Mouse (Mus musculus) embryonic facial prominence, embryonic 12.5 days (tissue): ENCODE measurements at regions not wholly inside any gene's neighbourhood (a gene's known extent, or its start where the extent isn't known, plus 50 kb on each side); places are given as distances from the start of the nearest gene placed in this dataset.

ENCODE experiments used
- ATAC-seq: fragments of 200-750 bp; cut with Nextera tagmentation; 2 replicates; pipeline ENCODE4 v1.8.0; 2017; ENCODE audit not compliant: insufficient number of reproducible peaks, insufficient read depth, low FRiP score, low TSS enrichment
- H3K27ac ChIP-seq: fragments of 300-500 bp; sonication (generic); 2 replicates; pipeline ENCODE4 v1.5.1; 2016; ENCODE audit warnings: mild to moderate bottlenecking
- H3K27me3 ChIP-seq: fragments of 300-500 bp; sonication (generic); 2 replicates; pipeline ENCODE4 v1.6.1; 2016; ENCODE audit warnings: mild to moderate bottlenecking, moderate library complexity
- H3K36me3 ChIP-seq: fragments of 300-500 bp; sonication (generic); 2 replicates; pipeline ENCODE4 v1.6.1; 2016; ENCODE audit warnings: mild to moderate bottlenecking
- H3K4me1 ChIP-seq: fragments of 300-500 bp; sonication (generic); 2 replicates; pipeline ENCODE4 v1.6.1; 2016
- H3K4me2 ChIP-seq: fragments of 300-500 bp; sonication (generic); replicated peaks from 2 replicates; pipeline ENCODE4 v1.6.1; 2016; ENCODE audit warnings: mild to moderate bottlenecking, moderate library complexity
- H3K4me3 ChIP-seq: fragments of 300-500 bp; sonication (generic); 2 replicates; pipeline ENCODE4 v1.5.1; 2016; ENCODE audit warnings: mild to moderate bottlenecking
- H3K9ac ChIP-seq: fragments of 300-500 bp; sonication (generic); 2 replicates; pipeline ENCODE4 v1.6.1; 2016; ENCODE audit warnings: mild to moderate bottlenecking, moderate library complexity
- H3K9me3 ChIP-seq: fragments of 300-500 bp; sonication (generic); 2 replicates; pipeline ENCODE4 v1.6.1; 2016; ENCODE audit warnings: mild to moderate bottlenecking, moderate library complexity
- WGBS: fragments of 180-500 bp; shearing (Covaris S2); methylation state at CpG from one replicate; pipeline ENCODE4 v1.1.7; 2016; 5-methylcytosine and 5-hydroxymethylcytosine counted together

- H3K27ac ChIP-seq, result no peak overlapping the region
- ATAC-seq, result no peak
Observed at GRCm38 (mm10) chr13:107406977-107407673, 385.2 kb upstream of the Kif2a start.

GRCm38 (mm10) chr13:107398621-107399363 is 376.9 kb upstream of the Kif2a start:
- WGBS, result 50% methylated on average over 8 of the region's 8 CpGs
- Histone ChIP-seq H3K9me3 (no peaks in the 10 kb centered on the region), H3K27ac (no peak overlapping the region), H3K4me2 (no peak overlapping the region), H3K4me1 (no peaks in the 10 kb centered on the region), H3K27me3 (no peaks in the 10 kb centered on the region), H3K36me3 (no peaks in the 10 kb centered on the region), H3K4me3 (no peak overlapping the region), H3K9ac (no peak overlapping the region)
- ATAC-seq, result no peak

More at GRCm38 (mm10) chr13:107406977-107407673, 385.2 kb upstream of the Kif2a start:
- Histone ChIP-seq H3K4me2 (no peak overlapping the region), H3K27me3 (no peaks in the 10 kb centered on the region), H3K36me3 (no peaks in the 10 kb centered on the region), H3K9me3 (no peaks in the 10 kb centered on the region), H3K4me1 (no peaks in the 10 kb centered on the region), H3K9ac (no peak overlapping the region), H3K4me3 (no peak overlapping the region)
- WGBS, result 80% methylated on average over 5 of the region's 5 CpGs

DNA sequence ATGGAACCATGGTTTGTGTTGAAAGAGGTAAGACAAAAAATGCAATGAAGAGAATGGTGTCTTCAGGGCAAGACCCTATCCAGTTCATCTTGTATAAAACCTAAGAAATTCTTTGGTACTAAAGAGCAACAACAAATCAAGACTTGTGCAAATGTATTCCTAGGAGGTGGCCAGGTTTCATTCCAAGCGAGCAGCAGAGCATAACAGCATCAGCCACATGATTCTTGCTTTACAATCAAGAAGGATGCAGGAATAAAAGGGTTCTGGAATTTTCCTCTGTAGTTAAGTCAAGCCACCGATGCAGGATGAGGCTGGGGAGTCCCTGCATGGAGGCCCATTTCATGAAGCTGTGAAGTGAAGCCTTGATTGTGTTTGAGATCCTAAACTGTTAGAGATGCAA is 374.1 kb upstream of the Kif2a start:
- Histone ChIP-seq H3K4me2 (no peak overlapping the region), H3K36me3 (no peaks in the 10 kb centered on the region), H3K9me3 (no peaks in the 10 kb centered on the region), H3K27ac (no peak overlapping the region), H3K27me3 (no peaks in the 10 kb centered on the region), H3K4me3 (no peak overlapping the region), H3K9ac (no peak overlapping the region), H3K4me1 (no peaks in the 10 kb centered on the region)
- ATAC-seq, result no peak
- 74% methylated on average over 2 of the region's 2 CpGs for WGBS

GRCm38 (mm10) chr13:107394451-107394850 is 372.5 kb upstream of the Kif2a start:
- Histone ChIP-seq H3K27ac (no peak overlapping the region), H3K4me3 (no peak overlapping the region), H3K9me3 (no peaks in the 10 kb centered on the region), H3K27me3 (no peaks in the 10 kb centered on the region), H3K4me2 (no peak overlapping the region), H3K4me1 (no peaks in the 10 kb centered on the region), H3K9ac (no peak overlapping the region), H3K36me3 (no peaks in the 10 kb centered on the region)
- no peak for ATAC-seq
- 89% methylated on average over 1 of the region's 1 CpGs for WGBS

DNA sequence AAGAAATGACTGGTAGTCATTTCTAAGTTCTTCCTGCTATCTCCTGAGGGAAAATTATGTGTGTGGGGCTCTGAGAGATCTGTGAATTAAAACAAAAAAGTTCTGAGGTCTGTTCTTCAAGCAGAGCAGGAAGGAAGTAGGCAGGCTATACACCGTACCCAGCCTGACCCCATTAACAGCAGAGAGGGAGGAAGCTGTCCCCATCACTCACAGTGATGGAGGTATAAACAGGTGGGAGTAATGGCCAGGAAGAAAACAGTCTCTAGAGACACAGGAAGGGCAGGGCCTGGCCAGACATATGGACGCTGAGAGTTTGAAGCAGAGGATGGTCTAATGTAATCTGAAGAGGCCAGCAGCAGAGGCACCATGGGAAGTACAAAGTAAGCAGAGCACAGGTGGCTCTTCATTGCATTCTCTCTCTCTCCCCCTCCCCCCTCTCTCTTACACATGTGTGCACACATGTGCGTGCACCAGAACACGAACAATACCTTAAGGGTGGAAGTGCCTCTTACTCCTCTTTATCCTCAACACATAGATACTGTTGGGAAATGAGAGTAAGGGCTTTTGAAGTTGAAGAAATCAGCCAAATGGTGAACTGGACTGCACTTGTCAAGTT is 367.7 kb upstream of the Kif2a start:
- WGBS, result 69% methylated on average over 4 of the region's 4 CpGs
- H3K36me3 ChIP-seq, result no peaks in the 10 kb centered on the region
- ATAC-seq, result no peak

DNA sequence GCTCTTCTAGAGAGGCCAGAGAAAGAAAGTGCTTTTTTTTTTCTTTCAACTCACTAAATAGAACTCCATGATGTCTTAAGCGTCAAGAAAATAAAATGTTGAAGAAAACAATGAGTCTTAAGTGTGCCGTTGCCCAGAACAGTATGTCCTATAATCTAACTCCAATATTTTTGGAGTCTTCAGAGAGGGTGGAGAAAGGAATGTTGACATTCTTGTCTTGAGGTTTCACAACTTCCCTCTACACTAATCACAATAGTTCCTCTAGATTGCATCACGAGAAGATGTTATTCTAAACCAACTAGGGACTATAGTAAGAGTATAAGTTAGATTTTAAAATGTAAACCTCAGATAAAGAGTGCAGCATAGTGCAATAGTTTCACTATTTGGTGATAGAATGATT is 367.1 kb upstream of the Kif2a start:
- Histone ChIP-seq H3K4me3 (no peak overlapping the region), H3K36me3 (no peaks in the 10 kb centered on the region), H3K27ac (no peak overlapping the region), H3K4me1 (no peaks in the 10 kb centered on the region), H3K4me2 (no peak overlapping the region), H3K27me3 (no peaks in the 10 kb centered on the region), H3K9me3 (no peaks in the 10 kb centered on the region), H3K9ac (no peak overlapping the region)
- WGBS, result 69% methylated on average over 3 of the region's 3 CpGs
- ATAC-seq, result no peak

More for the DNA sequence above, 367.7 kb upstream of the Kif2a start:
- no peaks in the 10 kb centered on the region for H3K4me1 ChIP-seq
- H3K27me3 ChIP-seq, result no peaks in the 10 kb centered on the region
- no peak overlapping the region for H3K9ac ChIP-seq
- H3K27ac ChIP-seq, result no peak overlapping the region
- no peak overlapping the region for H3K4me3 ChIP-seq
- no peak overlapping the region for H3K4me2 ChIP-seq
- no peaks in the 10 kb centered on the region for H3K9me3 ChIP-seq

DNA sequence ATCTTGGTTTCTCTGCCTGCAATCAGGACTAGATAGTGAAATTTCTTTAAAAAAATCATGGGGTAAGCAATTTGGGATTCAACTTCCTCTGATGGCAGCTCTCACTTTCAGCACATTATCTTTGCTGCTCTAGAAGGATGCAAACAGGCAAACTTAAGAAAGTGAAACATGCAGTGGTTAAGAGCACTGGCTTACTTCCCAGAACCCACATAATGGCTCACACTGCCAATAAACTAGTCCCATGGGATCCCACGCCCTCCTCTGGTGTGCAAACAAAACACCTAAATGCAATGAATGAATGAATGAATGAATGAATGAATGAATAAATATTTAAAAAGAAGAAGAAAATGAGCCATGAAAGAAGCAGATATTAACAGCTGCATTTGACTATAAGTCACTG is 356.1 kb upstream of the Kif2a start:
- H3K36me3 ChIP-seq, result no peaks in the 10 kb centered on the region
- no peaks in the 10 kb centered on the region for H3K9me3 ChIP-seq
- H3K4me1 ChIP-seq, result no peaks in the 10 kb centered on the region
- ATAC-seq, result no peak
- H3K27me3 ChIP-seq, result no peaks in the 10 kb centered on the region
- H3K27ac ChIP-seq, result no peak overlapping the region
- H3K4me2 ChIP-seq, result no peak overlapping the region
- no peak overlapping the region for H3K9ac ChIP-seq
- no peak overlapping the region for H3K4me3 ChIP-seq
- 78% methylated on average over 1 of the region's 1 CpGs for WGBS

DNA sequence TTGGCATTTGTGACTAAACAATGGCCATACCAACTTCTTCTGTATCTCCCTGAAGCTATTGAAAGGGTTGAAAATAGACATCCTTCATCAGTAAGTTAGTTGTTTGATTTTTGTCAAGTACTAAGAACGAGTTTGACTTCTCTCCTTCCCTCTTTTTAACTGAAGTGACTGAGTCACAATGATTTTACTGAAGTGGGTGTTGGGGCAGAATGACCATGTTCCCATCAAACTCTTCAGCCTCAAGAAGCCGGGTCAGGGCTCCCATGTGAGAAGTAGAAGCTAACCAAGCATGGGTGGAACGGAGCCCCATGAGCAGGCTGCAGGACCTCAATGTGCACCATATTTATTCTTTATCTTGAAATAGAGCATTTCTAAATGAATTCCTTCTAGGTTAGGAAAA is 350.7 kb upstream of the Kif2a start:
- Histone ChIP-seq H3K36me3 (no peaks in the 10 kb centered on the region), H3K9ac (no peak overlapping the region), H3K4me2 (no peak overlapping the region), H3K9me3 (no peaks in the 10 kb centered on the region), H3K4me1 (no peaks in the 10 kb centered on the region), H3K4me3 (no peak overlapping the region), H3K27ac (no peak overlapping the region), H3K27me3 (no peaks in the 10 kb centered on the region)
- WGBS, result 87% methylated on average over 3 of the region's 3 CpGs
- no peak for ATAC-seq

DNA sequence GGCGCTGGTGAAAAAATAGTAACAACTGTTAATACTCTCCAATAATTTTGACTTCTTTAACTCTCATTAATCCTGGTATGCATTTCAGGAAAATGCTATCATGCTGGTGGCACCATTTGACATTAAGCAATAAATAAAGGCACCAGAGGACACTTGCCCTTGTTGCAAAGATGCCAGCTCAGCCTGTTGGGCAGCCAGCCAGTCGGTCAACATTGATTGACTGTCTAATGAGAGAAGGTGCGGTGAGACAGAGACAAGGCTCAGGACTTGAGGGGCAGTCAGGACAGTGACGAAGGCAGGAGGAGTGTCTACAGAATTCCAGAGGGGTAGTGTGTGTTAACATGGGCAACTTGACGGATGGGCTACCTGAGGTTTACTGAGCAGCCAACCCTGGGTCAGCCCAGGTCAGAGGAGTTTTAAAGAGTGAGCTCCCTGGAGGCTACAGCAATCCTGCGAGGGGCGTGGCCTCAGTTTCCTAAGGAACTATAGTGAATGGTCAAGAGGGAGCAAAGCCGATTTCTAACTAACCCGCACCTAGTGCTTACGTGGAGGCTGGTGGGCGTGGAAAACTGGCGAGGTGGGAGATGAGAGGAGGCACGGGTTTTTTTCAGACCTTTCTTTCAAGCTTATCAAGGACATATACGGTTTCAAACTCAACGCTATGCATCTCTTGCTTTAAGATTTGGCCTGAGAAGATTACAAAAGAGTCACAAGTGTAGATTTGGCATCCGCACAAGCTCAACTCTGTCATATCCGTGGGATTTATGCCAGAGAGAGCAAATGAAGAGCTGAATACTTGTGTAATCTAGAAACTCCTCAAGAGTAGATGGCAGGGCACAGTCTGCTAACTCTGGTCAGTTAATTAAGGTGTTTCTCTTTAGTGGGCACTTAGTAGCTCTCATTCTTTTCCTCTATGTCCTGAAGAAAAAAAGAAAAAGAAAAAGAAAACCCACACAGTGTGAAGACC is 350.0 kb upstream of the Kif2a start:
- Histone ChIP-seq H3K36me3 (no peaks in the 10 kb centered on the region), H3K9me3 (no peaks in the 10 kb centered on the region), H3K9ac (no peak overlapping the region), H3K27ac (no peak overlapping the region), H3K4me2 (no peak overlapping the region), H3K4me1 (no peaks in the 10 kb centered on the region), H3K27me3 (no peaks in the 10 kb centered on the region), H3K4me3 (no peak overlapping the region)
- no peak for ATAC-seq
- 47% methylated on average over 17 of the region's 17 CpGs for WGBS

- WGBS, result 92% methylated on average over 9 of the region's 9 CpGs
- H3K27ac ChIP-seq, result no peak overlapping the region
- no peaks in the 10 kb centered on the region for H3K9me3 ChIP-seq
- H3K9ac ChIP-seq, result no peak overlapping the region
- no peak for ATAC-seq
- no peak overlapping the region for H3K4me2 ChIP-seq
- H3K36me3 ChIP-seq, result no peaks in the 10 kb centered on the region
- H3K27me3 ChIP-seq, result no peaks in the 10 kb centered on the region
- no peak overlapping the region for H3K4me3 ChIP-seq
- H3K4me1 ChIP-seq, result no peaks in the 10 kb centered on the region
Observed at GRCm38 (mm10) chr13:107367639-107368038, 345.7 kb upstream of the Kif2a start.

GRCm38 (mm10) chr13:107365766-107366165 is 343.8 kb upstream of the Kif2a start:
- no peaks in the 10 kb centered on the region for H3K9me3 ChIP-seq
- WGBS, result 83% methylated on average over 6 of the region's 6 CpGs
- no peak for ATAC-seq

More at GRCm38 (mm10) chr13:107365766-107366165, 343.8 kb upstream of the Kif2a start:
- Histone ChIP-seq H3K27ac (no peak overlapping the region), H3K27me3 (no peaks in the 10 kb centered on the region), H3K4me1 (no peaks in the 10 kb centered on the region), H3K36me3 (no peaks in the 10 kb centered on the region), H3K4me2 (no peak overlapping the region), H3K4me3 (no peak overlapping the region), H3K9ac (no peak overlapping the region)
